In genomic region chr1:153532234-153532841, GRCm38 (mm10) we compare ENCODE assay signal across 8 mouse cellular contexts. TPM values are rescaled to one million over a fixed set of nuclear protein-coding genes. Genes with fewer than 3 reads are reported as not detected.
DNase-seq lines count a peak whose midpoint lies in the region; ATAC-seq and TF ChIP-seq lines count a peak whose summit lies in the region.

No protein-coding gene starts in this region.

- peak overlapping the region; percentile 65 for H3K27ac ChIP-seq in forebrain, embryonic 16.5 days (ENCODE audit: low read length)
- peak overlapping the region; percentile 70 for H3K27ac ChIP-seq in intestine, embryonic 14.5 days (ENCODE audit: low read depth)
- H3K27ac ChIP-seq in stomach, postnatal 0 days (replicated peaks), result no peak overlapping the region

- peaks cover 11% of the 10 kb centered on the region for H3K4me1 ChIP-seq in forebrain, embryonic 16.5 days (replicated peaks; ENCODE audit: control insufficient read depth, insufficient read depth, low read length)
- H3K4me1 ChIP-seq in intestine, embryonic 14.5 days (replicated peaks; ENCODE audit: control insufficient read depth, insufficient read depth, low read length), result peaks cover 13% of the 10 kb centered on the region
- no peaks in the 10 kb centered on the region for H3K4me1 ChIP-seq in stomach, postnatal 0 days (replicated peaks; ENCODE audit: control insufficient read depth, insufficient read depth)

- no peak overlapping the region for H3K4me3 ChIP-seq in forebrain, embryonic 16.5 days (replicated peaks; ENCODE audit: low read length)
- H3K4me3 ChIP-seq in intestine, embryonic 14.5 days (ENCODE audit: low read depth, low read length), result 0 out of 2 replicates have a peak overlapping the region, but pooled peaks have one; percentile 2
- 0 out of 2 replicates have a peak overlapping the region, but pooled peaks have one; percentile 4 for H3K4me3 ChIP-seq in stomach, postnatal 0 days (ENCODE audit: low read depth, low read length)

- H3K9me3 ChIP-seq in forebrain, embryonic 16.5 days (ENCODE audit: control insufficient read depth, low read length), result no peaks in the 10 kb centered on the region
- no peaks in the 10 kb centered on the region for H3K9me3 ChIP-seq in intestine, embryonic 14.5 days (ENCODE audit: control insufficient read depth, low read length)
- no peaks in the 10 kb centered on the region for H3K9me3 ChIP-seq in stomach, postnatal 0 days (ENCODE audit: control insufficient read depth, low read length)

- TF ChIP-seq CTCF in stomach, postnatal 0 days (IDR thresholded peaks at IDR 0.05; ENCODE audit: low read depth), result no peak

- H3K4me2 ChIP-seq in forebrain, embryonic 16.5 days (ENCODE audit: low read length), result peak overlapping the region; percentile 36
- H3K4me2 ChIP-seq in intestine, embryonic 14.5 days (ENCODE audit: low read length), result peak overlapping the region; percentile 40
- H3K4me2 ChIP-seq in stomach, postnatal 0 days (replicated peaks; ENCODE audit: low read depth), result peak overlapping the region; percentile 49

- DNase-seq in gastrocnemius, postnatal 10 days, result peak; percentile 22
- DNase-seq in gastrocnemius, adult 18-20 months (ENCODE audit: low spot score), result no peak
- peak; percentile 72 for DNase-seq in ES-CJ7 (ENCODE audit: low read depth, low spot score)
- DNase-seq in intestine, embryonic 14.5 days (ENCODE audit: low spot score), result peak; percentile 53
- peak; percentile 23 for DNase-seq in stomach, postnatal 0 days (ENCODE audit: low spot score)
- no peak for DNase-seq in cerebellum, postnatal 36 days

- H3K36me3 ChIP-seq in forebrain, embryonic 16.5 days (ENCODE audit: control insufficient read depth, insufficient read depth), result no peaks in the 10 kb centered on the region
- H3K36me3 ChIP-seq in intestine, embryonic 14.5 days (ENCODE audit: control insufficient read depth, insufficient read depth, low read length), result no peaks in the 10 kb centered on the region
- no peaks in the 10 kb centered on the region for H3K36me3 ChIP-seq in stomach, postnatal 0 days (ENCODE audit: control insufficient read depth, insufficient read depth, low read length)

- no peaks in the 10 kb centered on the region for H3K27me3 ChIP-seq in forebrain, embryonic 16.5 days (replicated peaks; ENCODE audit: control insufficient read depth, insufficient read depth, low read length)
- H3K27me3 ChIP-seq in intestine, embryonic 14.5 days (replicated peaks; ENCODE audit: control insufficient read depth, insufficient read depth, low read length), result no peaks in the 10 kb centered on the region
- H3K27me3 ChIP-seq in stomach, postnatal 0 days (ENCODE audit: control insufficient read depth, insufficient read depth, low read length), result no peaks in the 10 kb centered on the region

- peak; percentile 75 for ATAC-seq in forebrain, embryonic 16.5 days
- no peak for ATAC-seq in intestine, embryonic 14.5 days (replicated peaks; ENCODE audit: low FRiP score, low TSS enrichment, low read depth)
- peak; percentile 90 for ATAC-seq in megakaryocyte, adult 5-6 weeks (ENCODE audit: poor library complexity, severe bottlenecking)
- no peak for ATAC-seq in stomach, postnatal 0 days (ENCODE audit: low FRiP score, low TSS enrichment)

- TF ChIP-seq EP300 in stomach, postnatal 0 days (optimal IDR thresholded peaks at IDR 0.05), result no peak

- H3K9ac ChIP-seq in forebrain, embryonic 16.5 days (replicated peaks; ENCODE audit: low read depth, low read length), result peak overlapping the region; percentile 48
- H3K9ac ChIP-seq in intestine, embryonic 14.5 days (ENCODE audit: low read length), result peak overlapping the region; percentile 38
- H3K9ac ChIP-seq in stomach, postnatal 0 days (ENCODE audit: low read length), result peak overlapping the region; percentile 51; the same call in 1 of the 2 replicates

- WGBS in forebrain, embryonic 16.5 days, result 11% methylated on average over 12 of the region's 12 CpGs
- 17% methylated on average over 12 of the region's 12 CpGs for WGBS in intestine, embryonic 14.5 days
- 20% methylated on average over 11 of the region's 12 CpGs for whole genome bisulfite sequencing in stomach, postnatal 0 days

RNA-seq across cellular contexts. Expression of gene Npl, which starts 17.5 kb away (rescaled TPM):
- 1 to 10 TPM; 2.9 to 3.3 TPM for total RNA-seq in gastrocnemius, postnatal 10 days (2021)
- total RNA-seq in gastrocnemius, adult 18-20 months (2021), result 1 to 10 TPM; 2.2 to 2.4 TPM
- polyA plus RNA-seq in forebrain, embryonic 16.5 days (2015; fragmentation: Nextera tagmentation; extraction: Ambion mirVana), result 6.6 and 8.8 TPM in 2 replicates
- 8.3 and 9.0 TPM in 2 replicates for polyA plus RNA-seq in intestine, embryonic 14.5 days (2014; fragmentation: Nextera tagmentation; extraction: Ambion mirVana)
- total RNA-seq in megakaryocyte, adult 5-6 weeks (2015), result 8.5 and 9.4 TPM in 2 replicates
- total RNA-seq in megakaryocyte, adult 5-6 weeks (2017), result 2.2 and 3.4 TPM in 2 replicates
- polyA plus RNA-seq in stomach, postnatal 0 days (2015; fragmentation: Nextera tagmentation; extraction: Ambion mirVana), result 4.1 and 5.3 TPM in 2 replicates

RNA-seq across cellular contexts. Expression of gene Dhx9, which starts 44.9 kb away (rescaled TPM):
- 10 to 100 TPM; 55.1 to 63.6 TPM for total RNA-seq in gastrocnemius, postnatal 10 days (2021)
- total RNA-seq in gastrocnemius, adult 18-20 months (2021), result 10 to 100 TPM; 21.4 to 24.4 TPM
- polyA plus RNA-seq in forebrain, embryonic 16.5 days (2015; fragmentation: Nextera tagmentation; extraction: Ambion mirVana), result 30.8 and 38.4 TPM in 2 replicates
- polyA plus RNA-seq in intestine, embryonic 14.5 days (2014; fragmentation: Nextera tagmentation; extraction: Ambion mirVana), result 25.5 and 25.8 TPM in 2 replicates
- total RNA-seq in megakaryocyte, adult 5-6 weeks (2015), result 90.5 and 96.5 TPM in 2 replicates
- 78.1 and 115 TPM in 2 replicates for total RNA-seq in megakaryocyte, adult 5-6 weeks (2017)
- polyA plus RNA-seq in stomach, postnatal 0 days (2015; fragmentation: Nextera tagmentation; extraction: Ambion mirVana), result 6.6 and 10.6 TPM in 2 replicates

Comparison
In these comparisons a context has a peak if more than half of its experiments do, and no peak if none do; other contexts are left out.
1. DNase-seq: peak in gastrocnemius, postnatal 10 days (single experiment), ES-CJ7 (single experiment), intestine, embryonic 14.5 days (single experiment) and stomach, postnatal 0 days (single experiment); none in gastrocnemius, adult 18-20 months (single experiment) and cerebellum, postnatal 36 days (0 of 2).
2. ATAC-seq: peak in forebrain, embryonic 16.5 days (single experiment) and megakaryocyte, adult 5-6 weeks (single experiment); none in intestine, embryonic 14.5 days (single experiment) and stomach, postnatal 0 days (single experiment).
3. Peak in every context shown above with its lines, with median percentiles within 50 percentile points of each other: H3K4me2 ChIP-seq and H3K9ac ChIP-seq.